Mouse (Mus musculus): ENCODE measurements at regions not wholly inside any gene's neighbourhood (a gene's known extent, or its start where the extent isn't known, plus 50 kb on each side); places are given as distances from the start of the nearest gene placed in this dataset.
A peak's percentile ranks its signal among the peaks of the same experiment; 100 is the strongest.

GRCm38 (mm10) chr14:105779760-105780159, 116.9 kb downstream of the Spry2 start:
- H3K4me2 ChIP-seq (ENCODE audit: low read length), result no peak overlapping the region
- no peaks in the 10 kb centered on the region for H3K27me3 ChIP-seq (ENCODE audit: control insufficient read depth, insufficient read depth, low read length)
- H3K4me1 ChIP-seq (ENCODE audit: control insufficient read depth in 2 of 2, insufficient read depth in 2 of 2, low read length in 2 of 2), result no peaks in the 10 kb centered on the region
- H3K9ac ChIP-seq (ENCODE audit: low read length), result no peak overlapping the region
- H3K27ac ChIP-seq (replicated peaks in 1 of 2; ENCODE audit: control insufficient read depth in 1 of 2, insufficient read depth in 1 of 2, low read depth in 2 of 2, low read length in 2 of 2), result no peak overlapping the region
- no peaks in the 10 kb centered on the region for H3K9me3 ChIP-seq (ENCODE audit: control insufficient read depth, low read length)
- no peak for ATAC-seq (ENCODE audit: insufficient number of reproducible peaks, insufficient read depth, low FRiP score, low read depth)
- no peaks in the 10 kb centered on the region for H3K36me3 ChIP-seq (ENCODE audit: control insufficient read depth, insufficient read depth, low read length)
- 68% methylated on average over 3 of the region's 3 CpGs for WGBS
- no peak overlapping the region for H3K4me3 ChIP-seq (ENCODE audit: control insufficient read depth in 1 of 2, insufficient read depth in 1 of 2, low read depth in 1 of 2, low read length in 2 of 2)

GRCm38 (mm10) chr14:105779349-105779748, 117.3 kb downstream of the Spry2 start:
- no peak for ATAC-seq (ENCODE audit: insufficient number of reproducible peaks, insufficient read depth, low FRiP score, low read depth)
- Histone ChIP-seq H3K4me1 (ENCODE audit: control insufficient read depth in 2 of 2, insufficient read depth in 2 of 2, low read length in 2 of 2) (no peaks in the 10 kb centered on the region), H3K36me3 (ENCODE audit: control insufficient read depth, insufficient read depth, low read length) (no peaks in the 10 kb centered on the region), H3K4me2 (ENCODE audit: low read length) (no peak overlapping the region), H3K9me3 (ENCODE audit: control insufficient read depth, low read length) (no peaks in the 10 kb centered on the region), H3K9ac (ENCODE audit: low read length) (no peak overlapping the region), H3K4me3 (ENCODE audit: control insufficient read depth in 1 of 2, insufficient read depth in 1 of 2, low read depth in 1 of 2, low read length in 2 of 2) (no peak overlapping the region), H3K27me3 (ENCODE audit: control insufficient read depth, insufficient read depth, low read length) (no peaks in the 10 kb centered on the region), H3K27ac (replicated peaks in 1 of 2; ENCODE audit: control insufficient read depth in 1 of 2, insufficient read depth in 1 of 2, low read depth in 2 of 2, low read length in 2 of 2) (no peak overlapping the region)
- WGBS, result 52% methylated on average over 4 of the region's 4 CpGs

- no peak for ATAC-seq (ENCODE audit: insufficient number of reproducible peaks, insufficient read depth, low FRiP score, low read depth)
- Histone ChIP-seq H3K27ac (replicated peaks in 1 of 2; ENCODE audit: control insufficient read depth in 1 of 2, insufficient read depth in 1 of 2, low read depth in 2 of 2, low read length in 2 of 2) (no peak overlapping the region), H3K9me3 (ENCODE audit: control insufficient read depth, low read length) (no peaks in the 10 kb centered on the region), H3K4me1 (ENCODE audit: control insufficient read depth in 2 of 2, insufficient read depth in 2 of 2, low read length in 2 of 2) (no peaks in the 10 kb centered on the region), H3K4me2 (ENCODE audit: low read length) (no peak overlapping the region), H3K9ac (ENCODE audit: low read length) (no peak overlapping the region), H3K27me3 (ENCODE audit: control insufficient read depth, insufficient read depth, low read length) (no peaks in the 10 kb centered on the region), H3K4me3 (ENCODE audit: control insufficient read depth in 1 of 2, insufficient read depth in 1 of 2, low read depth in 1 of 2, low read length in 2 of 2) (no peak overlapping the region), H3K36me3 (ENCODE audit: control insufficient read depth, insufficient read depth, low read length) (no peaks in the 10 kb centered on the region)
- WGBS, result 89% methylated on average over 12 of the region's 12 CpGs
These were observed 122.9 kb downstream of the Spry2 start for GRCm38 (mm10) chr14:105773674-105774073.

- H3K9me3 ChIP-seq (ENCODE audit: control insufficient read depth, low read length), result no peaks in the 10 kb centered on the region
- no peaks in the 10 kb centered on the region for H3K27me3 ChIP-seq (ENCODE audit: control insufficient read depth, insufficient read depth, low read length)
- no peak for ATAC-seq (ENCODE audit: insufficient number of reproducible peaks, insufficient read depth, low FRiP score, low read depth)
- no peak overlapping the region for H3K4me2 ChIP-seq (ENCODE audit: low read length)
- H3K4me3 ChIP-seq (ENCODE audit: control insufficient read depth in 1 of 2, insufficient read depth in 1 of 2, low read depth in 1 of 2, low read length in 2 of 2), result no peak overlapping the region
- H3K27ac ChIP-seq (replicated peaks in 1 of 2; ENCODE audit: control insufficient read depth in 1 of 2, insufficient read depth in 1 of 2, low read depth in 2 of 2, low read length in 2 of 2), result no peak overlapping the region
- no peaks in the 10 kb centered on the region for H3K4me1 ChIP-seq (ENCODE audit: control insufficient read depth in 2 of 2, insufficient read depth in 2 of 2, low read length in 2 of 2)
- no peaks in the 10 kb centered on the region for H3K36me3 ChIP-seq (ENCODE audit: control insufficient read depth, insufficient read depth, low read length)
- WGBS, result 28% methylated on average over 4 of the region's 4 CpGs
- no peak overlapping the region for H3K9ac ChIP-seq (ENCODE audit: low read length)
These were observed 129.5 kb downstream of the Spry2 start for GRCm38 (mm10) chr14:105767100-105767499.

DNA sequence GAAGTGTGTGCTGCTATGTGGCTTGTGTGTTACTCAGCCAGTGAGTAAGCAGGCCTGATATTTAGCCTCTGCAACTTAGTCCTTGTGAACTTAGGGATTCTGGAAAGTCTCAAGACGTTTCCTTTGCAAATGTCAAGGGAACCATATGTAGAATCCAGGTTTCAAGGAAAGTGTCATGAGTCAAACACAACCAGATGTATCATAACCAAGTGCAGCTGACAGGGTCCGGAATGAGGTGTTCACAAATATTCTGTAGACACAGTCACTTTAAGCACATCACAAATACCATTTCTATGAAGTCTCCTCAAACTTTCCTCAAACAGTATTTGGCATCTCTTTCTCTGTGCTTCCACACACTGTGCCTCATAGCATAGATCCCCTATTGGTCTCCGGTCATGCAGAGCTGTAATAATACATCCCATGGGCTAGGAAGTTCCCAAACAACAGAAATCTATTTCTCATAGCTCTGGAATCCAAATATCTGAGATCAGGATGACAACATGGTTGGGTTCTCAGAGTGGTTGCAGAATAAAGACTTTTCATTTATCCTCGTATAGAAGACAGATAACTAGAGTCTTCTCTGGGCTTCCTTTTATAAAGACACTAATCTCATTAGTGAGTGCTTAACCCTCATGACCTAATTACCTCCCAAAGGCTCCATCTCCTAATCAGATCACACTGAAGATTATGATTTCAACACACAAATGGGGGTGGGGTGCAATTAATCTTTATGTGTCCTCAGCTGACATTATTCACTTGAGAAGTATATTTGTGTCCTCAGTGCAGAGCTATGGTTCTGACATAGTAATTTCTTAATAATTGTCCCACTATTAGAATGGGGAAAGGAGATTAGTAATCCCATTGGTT, 143.9 kb downstream of the Spry2 start:
- Histone ChIP-seq H3K36me3 (ENCODE audit: control insufficient read depth, insufficient read depth, low read length) (no peaks in the 10 kb centered on the region), H3K27me3 (ENCODE audit: control insufficient read depth, insufficient read depth, low read length) (no peaks in the 10 kb centered on the region), H3K9me3 (ENCODE audit: control insufficient read depth, low read length) (no peaks in the 10 kb centered on the region), H3K4me3 (ENCODE audit: control insufficient read depth in 1 of 2, insufficient read depth in 1 of 2, low read depth in 1 of 2, low read length in 2 of 2) (no peak overlapping the region), H3K27ac (replicated peaks in 1 of 2; ENCODE audit: control insufficient read depth in 1 of 2, insufficient read depth in 1 of 2, low read depth in 2 of 2, low read length in 2 of 2) (no peak overlapping the region), H3K9ac (ENCODE audit: low read length) (no peak overlapping the region), H3K4me1 (ENCODE audit: control insufficient read depth in 2 of 2, insufficient read depth in 2 of 2, low read length in 2 of 2) (no peaks in the 10 kb centered on the region), H3K4me2 (ENCODE audit: low read length) (no peak overlapping the region)
- WGBS, result 62% methylated on average over 4 of the region's 4 CpGs
- ATAC-seq (ENCODE audit: insufficient number of reproducible peaks, insufficient read depth, low FRiP score, low read depth), result no peak

DNA sequence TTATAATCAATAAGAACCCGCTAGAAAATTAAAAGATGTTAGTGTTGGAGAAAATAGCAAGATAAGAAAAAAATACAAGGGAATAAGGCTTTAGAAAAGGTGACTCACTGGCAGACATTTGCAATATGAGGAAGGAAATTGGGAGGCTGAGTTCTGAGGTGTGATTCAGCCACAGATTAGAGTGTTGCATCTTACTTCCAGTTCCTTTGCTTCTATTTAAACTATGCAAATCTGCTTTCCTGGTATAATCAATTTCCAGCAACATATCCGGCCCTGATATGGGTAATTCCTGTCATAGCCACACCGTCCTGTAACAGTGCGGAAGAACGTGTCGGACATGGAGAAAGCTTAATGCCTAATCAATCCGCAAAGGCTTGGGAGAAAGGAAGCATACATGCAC, 144.9 kb downstream of the Spry2 start:
- Histone ChIP-seq H3K9me3 (ENCODE audit: control insufficient read depth, low read length) (no peaks in the 10 kb centered on the region), H3K36me3 (ENCODE audit: control insufficient read depth, insufficient read depth, low read length) (no peaks in the 10 kb centered on the region), H3K27ac (replicated peaks in 1 of 2; ENCODE audit: control insufficient read depth in 1 of 2, insufficient read depth in 1 of 2, low read depth in 2 of 2, low read length in 2 of 2) (no peak overlapping the region), H3K4me3 (ENCODE audit: control insufficient read depth in 1 of 2, insufficient read depth in 1 of 2, low read depth in 1 of 2, low read length in 2 of 2) (no peak overlapping the region), H3K9ac (ENCODE audit: low read length) (no peak overlapping the region), H3K4me2 (ENCODE audit: low read length) (no peak overlapping the region), H3K4me1 (ENCODE audit: control insufficient read depth in 2 of 2, insufficient read depth in 2 of 2, low read length in 2 of 2) (no peaks in the 10 kb centered on the region), H3K27me3 (ENCODE audit: control insufficient read depth, insufficient read depth, low read length) (no peaks in the 10 kb centered on the region)
- WGBS, result 77% methylated on average over 7 of the region's 7 CpGs
- no peak for ATAC-seq (ENCODE audit: insufficient number of reproducible peaks, insufficient read depth, low FRiP score, low read depth)

- no peak for ATAC-seq (ENCODE audit: insufficient number of reproducible peaks, insufficient read depth, low FRiP score, low read depth)
- no peaks in the 10 kb centered on the region for H3K9me3 ChIP-seq (ENCODE audit: control insufficient read depth, low read length)
- 74% methylated on average over 2 of the region's 2 CpGs for WGBS
- no peak overlapping the region for H3K4me3 ChIP-seq (ENCODE audit: control insufficient read depth in 1 of 2, insufficient read depth in 1 of 2, low read depth in 1 of 2, low read length in 2 of 2)
- H3K4me1 ChIP-seq (ENCODE audit: control insufficient read depth in 2 of 2, insufficient read depth in 2 of 2, low read length in 2 of 2), result peaks cover 5 to 19% of the 10 kb centered on the region in 2 experiments; a peak in 2 of 4 replicates
- no peak overlapping the region for H3K4me2 ChIP-seq (ENCODE audit: low read length)
- no peaks in the 10 kb centered on the region for H3K36me3 ChIP-seq (ENCODE audit: control insufficient read depth, insufficient read depth, low read length)
- H3K9ac ChIP-seq (ENCODE audit: low read length), result no peak overlapping the region
- H3K27me3 ChIP-seq (ENCODE audit: control insufficient read depth, insufficient read depth, low read length), result no peaks in the 10 kb centered on the region
- H3K27ac ChIP-seq (replicated peaks in 1 of 2; ENCODE audit: control insufficient read depth in 1 of 2, insufficient read depth in 1 of 2, low read depth in 2 of 2, low read length in 2 of 2), result peak overlapping the region; percentile 35 to 51; a peak in 3 of 4 replicates
These were observed 152.0 kb downstream of the Spry2 start for GRCm38 (mm10) chr14:105744578-105744977.

GRCm38 (mm10) chr14:105744125-105744524, 152.5 kb downstream of the Spry2 start:
- Histone ChIP-seq H3K27me3 (ENCODE audit: control insufficient read depth, insufficient read depth, low read length) (no peaks in the 10 kb centered on the region), H3K4me3 (ENCODE audit: control insufficient read depth in 1 of 2, insufficient read depth in 1 of 2, low read depth in 1 of 2, low read length in 2 of 2) (no peak overlapping the region), H3K4me2 (ENCODE audit: low read length) (no peak overlapping the region), H3K36me3 (ENCODE audit: control insufficient read depth, insufficient read depth, low read length) (no peaks in the 10 kb centered on the region), H3K27ac (replicated peaks in 1 of 2; ENCODE audit: control insufficient read depth in 1 of 2, insufficient read depth in 1 of 2, low read depth in 2 of 2, low read length in 2 of 2) (peak overlapping the region; percentile 35 to 51; a peak in 3 of 4 replicates), H3K9me3 (ENCODE audit: control insufficient read depth, low read length) (no peaks in the 10 kb centered on the region), H3K9ac (ENCODE audit: low read length) (no peak overlapping the region), H3K4me1 (ENCODE audit: control insufficient read depth in 2 of 2, insufficient read depth in 2 of 2, low read length in 2 of 2) (peaks cover 5 to 19% of the 10 kb centered on the region in 2 experiments; a peak in 2 of 4 replicates)
- ATAC-seq (ENCODE audit: insufficient number of reproducible peaks, insufficient read depth, low FRiP score, low read depth), result no peak; the same call in 1 of the 2 replicates
- 63% methylated on average over 3 of the region's 3 CpGs for WGBS

All from heart, embryonic 14.5 days (tissue).